Mouse (Mus musculus): ENCODE measurements around the gene Tbc1d1.

- TF ChIP-seq CTCF (IDR thresholded peaks at IDR 0.05; ENCODE audit: low read depth, low read length) (no peak), POLR2A (IDR thresholded peaks at IDR 0.05; ENCODE audit: extremely low read depth, insufficient read depth, low read length) (no peak)
These were observed 43.7 kb upstream of the Tbc1d1 start for GRCm38 (mm10) chr5:64112360-64112759.

Data from liver, adult 2 months (tissue).